Mouse (Mus musculus): ENCODE results near the gene Mettl5. TPM values are rescaled to one million over a fixed set of nuclear protein-coding genes. Genes with fewer than 3 reads are reported as not detected.

Mettl5 gene
- total RNA-seq, 2 experiments from 2014 or later = 14.1 to 16.6 TPM

Other genes starting within 250 kb of the Mettl5 start
- 10 to 100 TPM; 24.5 to 28.4 TPM for gene Bbs5, start 238.4 kb downstream of the Mettl5 start, total RNA-seq (2021)
- gene Klhl41, start 215.5 kb downstream of the Mettl5 start, total RNA-seq (2021) = under 1 TPM; 0.88 to 0.94 TPM
- gene Fastkd1, start 172.1 kb downstream of the Mettl5 start, total RNA-seq (2021) = 10 to 100 TPM; 14.4 to 15.4 TPM
- gene Ppig, start 163.1 kb downstream of the Mettl5 start, total RNA-seq (2021) = 10 to 100 TPM; 66.6 to 69.0 TPM
- gene Ccdc173, start 96.0 kb downstream of the Mettl5 start, total RNA-seq (2021) = 1 to 10 TPM; 2.2 to 2.6 TPM
- 10 to 100 TPM; 25.3 to 26.2 TPM for gene Phospho2, start 96.0 kb downstream of the Mettl5 start, total RNA-seq (2021)
- 10 to 100 TPM; 54.2 to 54.4 TPM for gene Klhl23, start 63.7 kb downstream of the Mettl5 start, total RNA-seq (2021)
- gene Ssb, start 24.1 kb downstream of the Mettl5 start, total RNA-seq (2021) = 100 to 1,000 TPM; 121 to 128 TPM
- gene Ubr3, start 11.6 kb upstream of the Mettl5 start, total RNA-seq (2021) = 100 to 1,000 TPM; 118 to 130 TPM
- gene Myo3b, start 153.5 kb upstream of the Mettl5 start, total RNA-seq (2021) = under 1 TPM; 0.68 to 0.86 TPM

Measured in left cerebral cortex, adult 18-20 months (tissue).